Mouse (Mus musculus): ENCODE results near the gene Sp140.
"Not testable (repeated sequence)": the region's sequence is repeated elsewhere in the genome, so short reads cannot be mapped to it uniquely, and the experiment has no call there.

DNA sequence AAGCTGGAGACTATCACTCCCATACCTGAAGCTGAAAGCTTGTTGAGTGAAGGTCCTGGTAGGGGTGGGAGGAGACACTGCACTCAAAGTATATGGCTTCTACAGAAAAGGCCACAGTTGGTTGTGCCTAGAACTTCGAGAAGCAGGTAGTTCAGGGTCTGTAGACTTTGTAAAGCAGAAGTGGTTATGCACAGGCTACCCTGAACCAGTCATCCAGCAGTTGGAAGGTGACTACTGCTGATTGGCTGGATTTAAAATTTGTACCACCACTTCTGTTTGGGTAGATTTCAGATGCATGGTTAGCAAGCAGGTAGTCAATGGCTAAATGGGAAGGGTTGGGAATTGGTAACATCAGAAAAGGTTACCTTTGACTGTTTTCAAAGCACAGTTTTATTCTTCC is 18.5 kb downstream of the Sp140 start:
- TF ChIP-seq POLR2A (IDR thresholded peaks at IDR 0.05; ENCODE audit: insufficient read length, low read depth); TCF12 (IDR thresholded peaks at IDR 0.05; ENCODE audit: insufficient read depth, poor library complexity, severe bottlenecking); SRF (IDR thresholded peaks at IDR 0.05; ENCODE audit: control insufficient read depth, insufficient read length, low read depth); CEBPB (IDR thresholded peaks at IDR 0.05; ENCODE audit: insufficient read depth, poor library complexity, severe bottlenecking); USF1 (IDR thresholded peaks at IDR 0.05; ENCODE audit: low read depth); POLR2AphosphoS2 (IDR thresholded peaks at IDR 0.05; ENCODE audit: insufficient read length, low read depth): not testable (repeated sequence)

Measured in myocyte (in vitro differentiated cells).